Mouse (Mus musculus): Measurements from ENCODE around the gene Fam129a.
A peak's percentile ranks its signal among the peaks of the same experiment; 100 is the strongest.
"Not testable (repeated sequence)": the region's sequence is repeated elsewhere in the genome, so short reads cannot be mapped to it uniquely, and the experiment has no call there.

The Fam129a gene

DNA sequence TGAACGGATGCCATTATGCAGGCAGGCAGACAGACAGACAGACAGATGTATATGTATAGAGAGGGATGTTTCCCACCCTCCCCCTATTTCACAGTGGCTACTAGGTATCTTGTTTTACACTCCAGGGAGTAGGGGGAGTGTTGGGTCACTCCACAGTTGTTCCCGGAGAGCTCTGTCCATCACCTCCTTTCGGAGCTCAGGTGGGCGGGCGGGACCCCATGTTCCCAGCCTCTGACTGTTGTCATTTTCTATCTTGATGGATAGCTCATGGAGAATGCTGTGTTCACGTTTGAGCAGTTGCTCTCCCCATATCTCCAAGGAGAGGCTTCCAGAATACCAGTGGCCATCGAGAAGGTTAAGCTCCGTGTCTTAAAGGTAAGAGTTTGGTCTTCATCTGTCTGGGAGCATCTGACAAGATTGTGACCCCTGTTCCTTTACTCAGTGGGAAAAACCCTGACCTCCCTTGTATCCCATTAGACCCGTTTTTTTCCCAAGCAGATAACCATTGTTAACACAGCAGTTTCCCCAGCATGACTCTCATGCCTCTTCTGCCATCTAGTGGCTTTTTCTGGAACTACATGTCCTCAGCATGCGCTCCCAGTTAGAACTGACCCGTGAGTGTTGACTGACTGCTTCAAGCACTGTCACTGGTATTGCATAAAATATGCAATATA lies 134.9 kb downstream of the Fam129a start:
- peak; percentile 80 for DNase-seq

DNA sequence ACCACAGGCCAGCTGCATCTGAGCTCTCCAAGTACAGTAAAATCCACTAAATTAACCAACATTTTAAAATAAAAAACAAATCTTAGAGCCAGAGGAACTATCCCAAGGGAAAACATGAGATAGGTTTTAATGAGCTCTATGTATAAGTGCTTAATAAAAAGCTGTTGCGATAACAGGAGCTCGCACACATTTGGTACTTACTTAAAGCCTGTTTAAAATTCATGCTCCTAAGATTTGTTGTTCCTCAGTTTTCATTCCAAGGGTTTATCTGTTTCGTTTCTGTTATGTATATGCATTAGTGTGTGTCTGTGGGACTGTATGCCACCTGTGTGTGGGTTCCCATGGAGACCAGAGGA lies 135.4 kb downstream of the Fam129a start:
- no peak for DNase-seq

DNA sequence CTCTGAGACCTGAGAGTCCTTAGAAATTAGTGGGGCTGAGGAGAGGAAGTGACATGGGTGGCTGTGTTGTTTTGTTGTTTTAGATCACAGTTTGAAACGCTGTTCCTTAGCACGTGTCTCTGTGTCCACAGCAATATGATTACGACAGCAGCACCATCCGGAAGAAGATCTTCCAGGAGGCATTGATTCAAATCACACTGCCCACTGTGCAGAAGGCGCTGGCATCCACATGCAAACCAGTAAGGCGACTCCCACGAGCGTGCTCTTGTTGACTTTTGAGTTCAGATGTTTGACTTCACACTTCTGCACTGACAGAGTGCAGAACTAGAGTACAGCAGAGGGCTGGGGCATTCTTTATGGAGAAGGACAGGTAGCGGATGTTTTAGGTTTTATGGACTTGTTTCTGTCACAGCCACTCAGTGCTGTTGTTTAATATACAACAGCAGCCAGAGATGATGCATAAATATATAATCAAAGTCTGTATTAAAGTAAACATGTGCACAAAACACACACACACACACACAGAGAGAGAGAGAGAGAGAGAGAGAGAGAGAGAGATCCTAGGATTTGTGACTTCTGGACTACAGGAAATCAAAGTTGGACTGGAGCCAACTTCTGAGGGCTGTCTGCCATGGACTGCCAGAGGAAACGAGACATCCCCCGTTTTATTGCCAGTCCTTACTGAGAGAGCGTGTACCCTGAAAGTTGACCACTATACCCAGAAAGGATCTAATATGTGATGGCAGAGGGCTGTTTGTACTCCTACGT lies 138.2 kb downstream of the Fam129a start:
- no peak for DNase-seq

DNA sequence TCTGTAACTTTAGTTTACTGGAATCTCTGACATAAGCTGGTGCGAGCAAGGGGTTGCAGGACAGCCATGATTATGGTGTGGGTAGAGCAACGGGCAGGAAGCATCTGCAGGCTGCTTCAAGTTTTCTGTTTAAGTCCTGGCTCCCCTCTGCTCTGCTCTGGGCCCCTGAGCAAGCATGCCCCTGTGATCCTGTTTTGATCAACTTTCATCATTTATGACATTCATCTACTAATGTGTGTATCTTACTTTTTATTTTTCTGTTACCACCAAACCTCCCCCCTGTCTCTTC lies 138.7 kb downstream of the Fam129a start:
- DNase-seq = no peak

DNA sequence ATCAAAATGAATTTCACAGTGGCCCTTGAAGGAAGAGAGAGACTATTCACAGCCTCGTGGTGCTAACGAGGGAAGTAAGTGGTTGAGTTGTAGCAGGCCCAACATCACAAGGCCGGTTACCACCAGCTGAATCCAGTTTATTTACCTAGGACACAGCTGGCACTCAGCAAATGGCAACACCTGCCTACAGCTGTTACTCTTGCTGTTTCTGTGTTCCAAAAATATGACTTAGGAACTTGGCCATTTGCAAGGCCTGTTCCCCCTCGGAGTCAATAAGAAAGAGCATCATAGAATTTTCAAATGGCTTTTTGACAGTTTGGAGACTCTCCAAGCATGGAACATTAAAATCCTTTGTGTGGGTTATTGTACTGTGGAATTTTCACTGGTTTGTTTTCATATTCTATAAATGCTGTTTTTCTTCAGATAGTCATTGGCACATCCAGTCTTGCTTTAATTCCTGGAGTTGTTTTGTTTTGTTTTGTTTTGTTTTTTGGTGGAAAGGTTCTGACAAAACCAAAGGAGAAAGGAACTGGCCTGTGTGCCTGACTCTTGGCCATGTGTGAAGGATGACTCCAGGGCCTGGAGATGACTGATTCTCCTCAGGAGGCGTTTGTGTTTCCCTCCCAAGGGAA lies 139.6 kb downstream of the Fam129a start:
- no peak for DNase-seq

DNA sequence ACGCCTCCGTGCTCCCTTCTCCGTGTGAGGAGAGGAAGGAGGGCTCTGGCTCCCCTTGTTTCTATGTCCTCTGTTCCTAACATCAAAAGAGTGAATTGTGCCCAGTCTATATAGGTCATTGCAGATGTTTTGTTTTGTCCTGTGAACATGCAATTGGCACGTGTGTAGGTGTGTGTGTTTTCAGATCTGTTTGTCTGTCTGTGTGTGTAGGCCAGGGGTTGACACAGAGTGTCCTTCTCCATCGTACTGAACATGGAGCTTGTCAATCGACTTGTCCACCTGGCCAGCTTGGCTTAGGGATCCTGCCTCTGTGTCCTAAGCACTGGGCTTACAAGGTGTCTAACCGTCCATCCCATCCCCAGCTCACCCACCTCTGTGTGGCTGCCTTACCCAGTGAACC lies 140.1 kb downstream of the Fam129a start:
- no peak for DNase-seq

DNA sequence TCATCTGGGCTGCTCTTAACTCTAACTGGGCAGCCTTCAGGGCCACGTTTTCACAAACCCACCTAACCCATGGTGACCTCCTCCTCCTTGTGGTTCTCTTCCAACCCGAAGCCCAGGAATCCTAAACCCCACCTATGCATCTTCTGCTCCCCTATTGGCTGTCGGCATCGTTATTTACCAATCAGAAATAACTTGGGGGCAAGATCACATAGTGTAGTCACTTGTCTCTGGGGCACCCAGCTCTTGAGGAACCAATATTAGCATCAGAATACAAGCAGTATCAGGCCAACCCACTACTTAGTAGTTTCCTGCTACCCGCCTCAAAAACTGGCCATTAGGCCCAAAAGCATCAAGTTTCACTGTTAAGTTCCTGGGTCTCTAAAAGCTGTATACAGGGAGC lies 141.7 kb downstream of the Fam129a start:
- no peak for DNase-seq

DNA sequence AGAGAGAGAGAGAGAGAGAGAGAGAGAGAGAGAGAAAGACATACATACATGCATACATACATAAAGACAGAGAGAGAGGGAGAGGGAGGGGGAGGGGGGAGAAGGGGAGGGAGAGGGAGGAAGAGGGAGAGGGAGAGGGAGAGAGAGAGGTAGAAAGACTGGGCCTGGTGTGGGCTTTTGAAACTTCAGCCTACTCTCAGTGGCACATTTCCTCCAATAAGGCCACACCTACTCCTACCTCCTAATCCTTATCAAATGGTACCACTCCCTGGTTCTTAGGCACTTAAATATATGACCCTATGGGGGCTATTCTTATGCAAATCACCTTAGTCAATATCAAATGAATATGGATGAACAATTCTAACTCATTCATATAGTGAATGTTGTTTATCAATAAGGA lies 142.6 kb downstream of the Fam129a start:
- no peak for DNase-seq

DNA sequence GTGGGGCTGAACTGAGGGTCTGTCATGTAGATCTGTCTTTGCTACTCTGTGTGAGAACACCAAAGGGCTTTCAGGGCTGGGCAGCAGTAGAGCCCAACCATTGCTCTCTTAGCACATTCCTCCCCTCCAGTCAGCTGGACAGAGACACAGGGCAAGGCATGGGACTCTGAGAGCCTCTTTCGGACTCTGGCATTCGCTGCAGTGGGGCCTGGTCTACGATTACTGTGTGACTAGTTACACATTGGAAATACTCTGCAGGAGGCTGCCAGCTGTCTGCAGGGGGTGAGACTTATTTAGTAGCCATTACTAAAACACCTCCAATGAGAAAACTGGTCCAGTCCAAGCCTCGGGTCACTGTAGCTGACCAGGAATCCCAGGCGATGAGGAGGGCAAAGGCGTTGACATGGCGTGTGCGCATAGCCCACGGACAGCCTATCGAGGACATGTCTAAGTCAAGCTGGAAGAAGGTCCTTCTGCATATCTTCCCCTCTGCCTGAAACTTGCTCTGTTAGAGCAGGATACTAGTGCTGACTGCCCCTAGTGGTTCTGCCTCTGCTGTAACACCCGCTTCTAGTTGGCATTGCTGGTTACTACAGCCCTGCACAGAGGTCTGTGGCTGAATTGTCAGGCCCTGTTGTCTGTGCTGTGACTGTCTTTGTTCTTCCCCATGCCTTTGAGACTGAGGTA lies 145.2 kb downstream of the Fam129a start:
- no peak for DNase-seq

DNA sequence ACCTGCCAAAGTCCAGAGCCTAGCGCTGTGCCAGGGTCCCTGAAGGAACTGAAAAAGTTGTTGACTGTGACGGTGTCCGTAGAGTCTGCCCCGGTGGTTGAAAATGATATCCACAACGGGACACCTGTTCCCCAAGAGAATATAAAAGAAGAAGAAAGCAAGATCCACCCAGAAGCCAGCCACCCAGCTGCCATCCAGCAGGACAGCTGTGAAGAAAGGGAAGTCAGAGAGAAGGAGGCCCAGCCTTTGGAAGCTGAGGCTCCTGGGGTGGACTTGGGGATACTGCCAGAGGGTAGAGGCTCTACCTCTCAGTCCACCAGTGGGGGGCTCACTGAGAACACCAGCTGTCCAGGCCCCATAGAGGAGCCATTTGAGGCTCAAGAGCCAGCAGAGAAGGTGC lies 146.6 kb downstream of the Fam129a start:
- no peak for DNase-seq

DNA sequence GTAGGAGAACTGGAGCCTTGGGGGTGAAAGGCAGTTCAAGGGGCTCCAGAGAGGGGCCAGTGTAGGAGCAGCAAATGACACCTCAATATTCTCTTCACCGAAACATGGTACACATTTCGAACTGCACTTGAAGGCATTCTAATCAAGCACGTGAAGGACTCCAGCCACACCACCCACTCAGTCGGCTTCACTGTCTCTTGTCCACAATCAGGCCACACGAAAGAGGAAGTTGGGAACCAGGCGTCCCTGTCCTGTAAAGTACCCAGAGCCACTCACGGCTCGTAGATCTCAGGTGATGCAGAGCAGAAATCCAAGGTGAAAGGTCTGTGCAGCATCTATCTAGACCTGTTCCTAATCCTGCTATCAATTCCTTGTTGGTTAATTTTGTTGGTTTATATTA lies 147.6 kb downstream of the Fam129a start:
- DNase-seq = no peak

DNA sequence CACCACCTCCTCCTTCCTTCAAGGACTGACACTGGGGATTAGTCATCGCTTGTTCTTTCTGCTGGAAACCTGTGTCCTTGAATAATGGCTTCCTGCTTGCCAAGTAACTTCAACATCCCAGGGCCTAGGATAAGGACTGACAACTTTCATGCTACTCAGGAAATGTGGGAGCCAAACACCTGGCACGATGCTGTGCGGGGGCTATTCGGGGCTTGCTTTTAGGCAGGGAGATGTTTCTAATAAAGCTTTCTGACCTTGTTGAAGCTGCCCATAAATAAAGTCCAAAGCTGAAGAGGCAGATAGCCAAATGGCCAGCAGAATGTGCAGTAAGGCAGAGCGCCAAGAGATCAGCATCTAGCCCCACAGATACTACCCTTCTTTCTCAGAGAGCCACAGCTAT lies 148.9 kb downstream of the Fam129a start:
- no peak for DNase-seq

DNA sequence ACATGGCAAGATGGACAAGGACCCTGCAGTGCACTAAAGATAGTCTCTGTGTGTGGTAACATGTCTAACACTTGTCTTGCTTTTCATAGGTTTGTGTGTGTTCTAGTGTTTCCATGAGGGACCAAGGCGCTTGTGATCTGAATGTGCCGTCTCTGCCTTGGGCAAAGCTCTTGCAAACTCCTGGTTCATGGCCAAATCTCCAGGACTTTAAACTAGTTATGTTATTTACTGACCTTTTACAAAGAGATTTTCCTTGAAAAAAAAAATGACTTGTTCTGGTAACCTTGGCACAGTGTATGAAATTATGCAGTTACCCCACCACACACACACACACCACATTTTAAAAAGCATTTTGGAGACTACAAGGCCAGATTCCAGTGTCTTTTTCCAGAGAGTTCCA lies 149.6 kb downstream of the Fam129a start:
- no peak for DNase-seq

DNA sequence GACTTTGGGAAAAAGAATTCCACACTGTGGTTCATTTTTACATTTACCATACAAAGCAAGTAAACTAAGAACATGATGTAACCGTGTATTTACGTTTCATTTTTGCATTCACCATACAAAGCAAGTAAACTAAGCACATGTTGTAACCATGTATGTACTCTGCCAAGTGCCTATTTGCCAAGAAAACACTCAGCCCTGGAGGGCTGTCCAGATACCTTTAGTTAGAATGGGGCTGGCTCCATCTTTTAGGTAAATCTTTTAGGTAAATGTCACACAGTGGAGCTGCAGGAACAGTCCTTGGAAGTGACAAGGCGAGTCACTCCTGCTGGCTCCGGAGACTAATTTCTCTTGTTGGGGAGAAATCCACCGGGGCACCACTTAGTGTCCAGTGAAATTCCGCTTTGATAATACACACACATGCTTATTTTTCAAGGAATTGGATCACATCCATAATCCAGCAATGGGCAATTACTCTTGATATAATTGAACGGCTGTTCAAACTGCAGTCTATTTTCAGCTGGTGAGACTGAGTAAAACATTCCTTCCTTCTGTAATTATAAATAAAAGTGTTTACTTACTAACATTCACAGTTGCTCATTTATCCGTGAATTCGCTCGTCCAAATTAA lies 150.5 kb downstream of the Fam129a start:
- DNase-seq = no peak

DNA sequence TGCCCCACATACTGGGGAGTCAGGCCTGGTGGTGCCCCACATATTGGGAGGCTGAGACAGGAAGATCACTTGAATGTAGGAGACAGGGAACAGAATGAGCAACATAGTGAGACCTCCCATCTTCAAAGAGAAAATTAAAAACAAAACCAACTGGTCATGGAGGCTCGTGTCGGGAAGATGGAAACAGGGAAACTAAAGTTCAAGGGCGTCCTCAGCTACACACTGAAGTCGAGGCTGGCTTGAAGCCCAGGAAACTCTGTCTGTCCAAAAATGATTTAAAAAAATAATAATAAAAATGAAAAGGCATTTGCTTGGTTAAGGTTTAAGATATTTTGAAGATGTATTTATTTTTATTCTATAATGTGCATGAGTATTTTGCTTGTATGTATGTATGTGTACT lies 152.8 kb downstream of the Fam129a start:
- DNase-seq = no peak

DNA sequence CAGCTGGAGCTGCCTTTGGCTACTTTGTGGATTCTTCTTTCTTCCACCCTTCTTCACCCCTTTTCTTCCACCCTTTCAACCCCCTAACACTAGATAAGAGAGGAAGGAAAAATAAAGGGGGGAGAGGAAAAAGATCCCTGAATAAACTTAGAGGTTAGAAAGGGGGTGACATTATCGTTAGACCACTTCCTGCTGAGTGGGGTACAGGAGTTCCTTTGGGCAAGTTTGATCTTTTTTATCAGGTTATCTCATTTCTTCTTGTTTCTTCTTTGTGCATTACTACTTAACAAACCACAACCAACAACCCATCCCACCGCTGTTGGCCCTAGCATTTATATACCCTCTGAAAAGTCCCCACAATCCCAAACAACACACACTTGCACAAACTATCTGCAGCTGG lies 154.6 kb downstream of the Fam129a start:
- DNase-seq = no peak

DNA sequence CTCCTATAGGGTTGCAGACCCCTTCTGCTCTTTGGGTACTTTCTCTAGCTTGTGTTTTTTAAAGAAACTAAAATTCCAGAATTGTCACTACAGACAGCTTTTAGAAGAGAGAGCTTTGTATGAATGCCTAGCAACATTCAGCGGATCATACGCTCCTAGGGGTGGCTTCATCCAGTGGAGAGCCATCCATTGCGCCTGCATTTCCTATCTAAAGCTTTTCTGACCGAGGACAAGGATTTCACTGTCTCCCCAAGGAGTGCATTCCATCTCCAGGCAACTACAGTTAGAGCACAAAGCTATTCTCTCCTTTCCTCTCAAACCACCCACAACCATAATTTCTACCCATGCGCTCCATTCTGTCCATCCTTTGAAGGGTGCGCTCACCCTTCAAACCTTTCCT lies 155.4 kb downstream of the Fam129a start:
- no peak for DNase-seq

DNA sequence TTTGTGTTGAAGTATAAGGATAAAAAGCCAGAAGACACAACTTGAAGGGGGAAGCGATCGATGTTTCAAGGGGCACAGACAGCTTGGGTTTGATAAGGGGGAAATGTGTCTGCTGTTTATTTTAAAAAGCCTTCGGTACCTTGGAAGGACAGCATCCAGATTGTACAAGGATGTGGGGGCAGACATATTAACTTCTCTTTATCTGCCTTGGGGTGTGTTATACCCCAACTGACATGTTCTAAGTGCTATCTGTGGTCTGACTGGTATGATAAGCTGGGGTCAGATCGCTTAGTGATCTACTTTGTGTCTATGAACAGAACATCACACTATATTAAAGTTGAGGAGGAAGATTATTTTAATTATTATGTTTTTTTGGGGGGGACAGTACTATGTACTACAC lies 157.2 kb downstream of the Fam129a start:
- no peak for DNase-seq

DNA sequence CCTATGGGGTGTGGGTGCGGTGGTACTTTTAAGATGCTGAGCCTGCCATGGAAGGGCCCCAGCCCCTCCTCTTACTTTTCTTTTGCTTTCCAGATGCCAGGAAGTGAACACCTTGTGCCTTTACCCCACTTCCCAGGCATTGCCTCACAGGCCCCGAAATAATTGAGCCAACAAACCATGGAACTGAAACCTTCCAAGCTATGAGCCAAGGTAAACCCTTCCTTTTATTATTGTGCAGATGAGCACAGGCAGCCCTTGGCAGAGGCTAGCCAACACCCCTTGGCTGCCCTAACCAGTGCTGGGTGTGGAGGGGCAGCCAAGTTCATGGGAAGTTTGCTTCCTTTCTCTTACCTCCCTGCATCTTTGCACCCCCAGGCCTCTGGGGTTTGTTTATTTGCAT lies 166.2 kb downstream of the Fam129a start:
- no peak for DNase-seq

DNA sequence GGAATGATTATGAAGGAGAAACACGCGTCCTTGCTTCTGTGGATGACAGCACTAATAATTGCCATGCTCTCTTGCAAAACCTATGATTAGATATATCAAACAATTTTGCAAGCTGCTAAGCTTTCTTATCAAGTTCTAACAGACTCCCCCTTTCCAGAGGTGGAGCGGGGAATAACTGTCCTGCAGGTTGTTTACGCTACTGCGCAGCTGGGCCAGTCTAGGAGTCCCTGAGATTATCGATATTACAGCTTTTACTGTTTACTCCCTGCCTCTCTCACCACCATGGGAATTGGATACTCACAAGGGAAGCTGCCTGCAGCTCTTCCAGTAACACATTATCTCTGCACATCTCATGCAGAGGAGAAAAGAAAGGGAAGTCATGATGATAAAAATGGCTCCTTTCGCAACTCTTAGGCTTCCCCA lies 170.2 kb downstream of the Fam129a start:
- DNase-seq = no peak

DNA sequence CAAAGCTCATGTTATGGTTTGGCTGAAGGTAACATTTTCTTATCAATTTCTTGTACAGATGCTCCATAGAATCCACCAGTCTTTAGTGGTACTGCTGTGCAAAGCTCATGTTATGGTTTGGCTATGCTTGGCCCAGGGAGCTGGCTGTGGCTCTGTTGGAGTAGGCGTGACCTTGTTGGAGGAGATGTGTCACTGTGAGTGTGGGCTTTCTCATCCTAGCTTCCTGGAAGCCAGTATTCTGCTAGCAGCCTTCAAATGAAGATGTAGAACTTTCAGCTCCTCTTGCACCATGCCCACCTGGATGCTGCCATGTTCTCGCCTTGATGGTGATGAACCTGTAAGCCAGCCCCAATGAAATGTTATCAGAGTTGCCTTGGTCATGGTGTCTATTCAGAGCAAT lies 178.9 kb downstream of the Fam129a start:
- not testable (repeated sequence) for DNase-seq

DNA sequence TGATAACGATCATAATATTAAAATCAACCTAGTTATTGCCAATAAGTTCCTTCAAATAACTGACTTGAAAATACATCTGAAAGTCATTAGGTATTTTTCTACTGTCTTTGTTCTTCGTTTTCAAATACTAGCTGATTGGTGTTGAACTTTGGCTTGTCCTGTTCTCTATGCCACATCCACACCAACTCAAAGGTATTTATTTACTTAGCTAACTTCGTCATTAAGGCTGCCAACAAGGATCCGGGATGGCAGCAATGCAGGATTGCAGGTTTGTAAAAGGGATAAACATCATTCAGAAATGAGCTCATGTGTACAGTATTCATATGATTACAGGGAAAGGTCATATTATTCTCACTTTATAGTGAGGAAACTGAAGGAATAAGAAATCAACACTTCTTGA lies 182.0 kb downstream of the Fam129a start:
- no peak for DNase-seq

DNA sequence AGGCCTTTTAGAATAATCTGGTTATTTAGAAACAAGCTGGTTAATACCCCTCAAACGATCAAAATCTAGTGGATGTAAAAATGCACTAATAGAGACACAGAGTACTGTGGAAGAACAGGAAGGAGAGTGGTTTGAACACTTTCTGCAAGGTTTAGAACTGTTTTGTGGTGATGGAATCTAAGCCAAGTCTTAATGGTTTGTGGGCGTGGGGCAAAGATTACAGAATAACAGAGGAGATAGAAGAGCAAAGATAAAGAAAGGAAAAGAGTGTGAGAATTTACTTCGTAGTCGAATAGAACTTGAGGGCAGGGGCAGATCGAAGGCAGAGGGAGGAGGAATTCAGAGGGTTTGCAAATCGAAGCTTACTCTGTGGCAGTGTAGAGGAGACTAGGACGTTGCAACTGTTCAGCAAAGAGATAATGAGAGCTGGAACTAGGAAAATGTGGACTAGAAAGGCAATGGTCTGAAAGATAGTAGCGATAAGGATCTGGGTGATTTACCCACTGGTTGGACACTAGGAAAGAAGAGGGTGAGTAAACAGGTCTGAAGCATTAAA lies 182.5 kb downstream of the Fam129a start:
- no peak for DNase-seq

Measured in thymus, postnatal 14 days (tissue).